Mouse (Mus musculus) megakaryocyte-erythroid progenitor cell, adult 5-6 weeks (primary cell): ENCODE data around the gene Elk3. TPM values are rescaled to one million over a fixed set of nuclear protein-coding genes. Genes with fewer than 3 reads are reported as not detected.

ENCODE experiments used
- ATAC-seq: replicated peaks from 2 replicates; pipeline ENCODE4 v1.8.0; 2016; ENCODE audit warnings: mild to moderate bottlenecking, inconsistent platforms; ENCODE audit not compliant: severe bottlenecking, poor library complexity, low FRiP score, low TSS enrichment
- total RNA-seq, 2 experiments: library from RNA; stranded (forward) in 1 of 2; stranded (reverse) in 1 of 2; fragments of 200-1000, 215-1000 nt in 1 of 2; fragments of >200 nt in 1 of 2; fragmentation: Nextera tagmentation in 1 of 2; gene quantifications; 2 replicates each; pipeline ENCODE4 v1.2.3; 2014 to 2017

Elk3 gene
- total RNA-seq, 2 experiments from 2014 or later = 7.2 to 8.9 TPM

DNA sequence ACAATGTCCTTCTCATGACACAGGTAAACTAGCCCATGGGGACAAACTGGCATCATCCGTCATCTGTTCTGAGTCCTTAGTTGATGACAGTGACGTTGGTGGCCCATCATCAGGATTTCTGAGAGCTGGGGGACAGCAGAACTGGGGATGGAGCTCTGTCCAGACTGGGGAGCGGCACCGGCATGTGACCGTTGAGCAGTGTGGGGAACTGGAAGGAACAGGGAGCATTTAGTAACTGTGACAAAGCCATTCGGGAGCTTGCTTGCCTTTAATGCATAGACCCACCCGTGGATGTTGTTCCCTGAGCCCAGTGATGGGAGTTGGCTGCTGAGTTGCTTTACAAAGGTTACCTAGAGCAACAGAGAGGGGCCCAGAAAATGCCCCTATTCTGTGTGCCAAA, 61.0 kb downstream of the Elk3 start:
- no peak for ATAC-seq

DNA sequence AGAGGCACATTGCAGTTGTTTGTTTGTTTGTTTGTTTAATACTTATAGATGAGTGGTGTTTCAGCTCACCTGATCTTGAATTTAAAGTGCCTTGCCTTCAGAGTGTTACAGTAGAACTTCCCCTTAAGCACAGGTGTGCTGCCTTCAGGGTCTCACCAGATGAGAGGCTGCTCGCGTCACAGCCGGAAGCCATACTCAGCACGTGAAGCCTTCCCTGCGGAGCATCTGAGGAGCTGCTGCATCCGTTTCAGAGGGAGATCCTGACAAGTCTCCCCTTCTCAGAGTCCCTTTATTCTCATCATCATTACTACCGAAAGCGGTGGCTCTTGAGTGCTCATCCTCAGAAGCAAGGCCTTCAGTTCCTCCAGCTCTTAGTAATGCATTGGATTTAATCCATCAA, 62.5 kb downstream of the Elk3 start:
- ATAC-seq = no peak

DNA sequence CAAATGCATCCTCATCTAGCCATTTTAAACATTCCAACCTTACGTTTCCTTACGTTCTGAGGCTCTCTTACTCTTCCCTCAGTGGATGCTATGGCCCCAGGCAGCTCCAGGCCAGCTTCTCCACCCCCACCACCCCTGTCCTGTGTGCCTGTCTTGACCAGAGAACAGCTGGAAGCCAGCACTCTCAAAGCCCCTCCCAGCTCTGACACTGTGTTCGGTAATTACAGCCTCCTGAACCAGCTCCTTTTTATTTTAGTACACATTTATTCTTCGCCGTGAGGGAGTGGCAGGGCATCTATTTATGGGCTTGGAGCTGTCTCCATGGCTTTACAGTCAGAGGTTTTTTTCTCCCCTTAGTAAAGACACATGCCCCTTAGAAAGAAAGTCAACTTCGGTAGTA, 63.0 kb downstream of the Elk3 start:
- no peak for ATAC-seq

DNA sequence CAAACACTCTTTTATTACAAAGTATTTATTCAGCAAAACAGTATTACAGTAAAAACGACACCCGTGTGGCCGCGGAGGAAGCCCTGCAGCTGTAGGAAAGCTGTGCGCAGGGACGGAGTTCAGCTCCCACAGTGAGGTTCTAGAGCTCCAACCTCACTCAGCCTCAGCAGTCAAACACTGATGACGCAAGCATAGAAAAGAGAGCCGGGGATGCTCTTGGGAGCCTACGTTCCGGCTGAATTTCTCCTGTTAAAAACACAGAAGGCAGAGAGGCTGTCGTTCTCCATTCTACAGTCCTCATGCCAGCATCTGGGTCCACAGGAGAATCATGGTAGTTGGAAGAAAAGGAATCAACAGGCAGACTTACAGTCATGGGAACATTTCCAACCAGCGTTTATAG, 63.5 kb downstream of the Elk3 start:
- no peak for ATAC-seq

- no peak for ATAC-seq
Observed at GRCm38 (mm10) chr10:93246185-93246920, 64.6 kb downstream of the Elk3 start.

GRCm38 (mm10) chr10:93244209-93244705, 66.7 kb downstream of the Elk3 start:
- ATAC-seq = no peak

- no peak for ATAC-seq
Observed at GRCm38 (mm10) chr10:93242861-93243260, 68.1 kb downstream of the Elk3 start.

- ATAC-seq = no peak
Observed at GRCm38 (mm10) chr10:93242208-93242607, 68.7 kb downstream of the Elk3 start.

DNA sequence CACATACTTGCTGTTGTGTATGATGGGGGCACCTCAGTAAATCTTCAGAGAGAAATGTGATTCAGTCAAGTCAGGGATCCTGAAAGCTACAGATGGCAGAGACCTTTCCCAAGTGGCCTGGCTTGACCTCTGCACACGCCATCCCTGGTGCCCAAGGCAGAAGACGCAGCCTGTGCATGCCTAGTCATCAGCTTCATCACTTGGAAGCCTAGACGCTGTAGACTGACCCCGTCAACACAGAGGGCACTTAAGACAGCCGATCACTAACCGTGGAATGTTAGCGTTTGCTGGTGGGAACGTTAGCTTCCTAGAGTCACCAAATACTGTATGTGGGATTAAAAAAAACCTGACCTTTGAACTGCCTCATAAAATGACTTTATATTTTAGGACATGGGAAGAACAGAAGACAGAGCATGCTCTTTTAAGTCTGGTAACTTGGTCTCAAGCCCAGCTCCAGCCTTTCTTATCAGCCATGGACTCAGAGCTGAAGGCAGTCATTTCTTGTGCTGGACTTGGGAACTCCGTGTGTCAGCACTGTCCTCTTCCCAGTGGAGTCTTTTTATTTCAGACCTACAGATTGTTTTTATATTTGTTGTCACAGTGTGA, 71.6 kb downstream of the Elk3 start:
- ATAC-seq = no peak

GRCm38 (mm10) chr10:93234692-93235091, 76.2 kb downstream of the Elk3 start:
- ATAC-seq = no peak

GRCm38 (mm10) chr10:93233665-93234194, 77.2 kb downstream of the Elk3 start:
- ATAC-seq = no peak

- ATAC-seq = no peak
Observed at GRCm38 (mm10) chr10:93231893-93232292, 79.0 kb downstream of the Elk3 start.

- ATAC-seq = no peak
Observed at GRCm38 (mm10) chr10:93231490-93231889, 79.4 kb downstream of the Elk3 start.

GRCm38 (mm10) chr10:93228401-93229007, 82.4 kb downstream of the Elk3 start:
- ATAC-seq = peak; percentile 74

DNA sequence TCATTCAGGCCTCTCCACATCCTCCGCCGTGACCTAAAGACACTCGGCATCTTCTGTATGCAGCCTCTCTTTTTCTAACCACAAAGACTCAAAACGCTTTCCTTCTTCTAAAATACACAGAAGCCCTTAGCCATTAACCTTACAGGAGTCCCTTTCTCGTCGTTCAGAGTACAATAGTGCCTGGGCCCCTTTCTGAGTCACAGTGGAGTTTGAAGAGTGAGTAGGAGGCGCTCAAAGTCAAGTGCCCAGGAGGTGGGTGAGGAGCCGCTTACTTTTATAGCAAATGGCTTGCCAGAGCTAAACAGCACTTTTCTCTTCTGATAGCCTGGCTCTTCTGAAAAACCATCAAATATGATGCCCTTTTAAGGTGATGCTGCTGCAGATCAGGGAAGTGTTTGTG, 83.0 kb downstream of the Elk3 start:
- no peak for ATAC-seq

GRCm38 (mm10) chr10:93225751-93226150, 85.2 kb downstream of the Elk3 start:
- peak; percentile 72; the same call in 1 of the 2 replicates for ATAC-seq

- ATAC-seq = 0 out of 2 replicates have a peak, but pooled peaks have one; percentile 14
Observed at GRCm38 (mm10) chr10:93215051-93215763, 95.7 kb downstream of the Elk3 start.

- ATAC-seq = no peak
Observed at GRCm38 (mm10) chr10:93214251-93214650, 96.7 kb downstream of the Elk3 start.

- 0 out of 2 replicates have a peak, but pooled peaks have one; percentile 22 for ATAC-seq
Observed at GRCm38 (mm10) chr10:93213339-93213738, 97.6 kb downstream of the Elk3 start.

DNA sequence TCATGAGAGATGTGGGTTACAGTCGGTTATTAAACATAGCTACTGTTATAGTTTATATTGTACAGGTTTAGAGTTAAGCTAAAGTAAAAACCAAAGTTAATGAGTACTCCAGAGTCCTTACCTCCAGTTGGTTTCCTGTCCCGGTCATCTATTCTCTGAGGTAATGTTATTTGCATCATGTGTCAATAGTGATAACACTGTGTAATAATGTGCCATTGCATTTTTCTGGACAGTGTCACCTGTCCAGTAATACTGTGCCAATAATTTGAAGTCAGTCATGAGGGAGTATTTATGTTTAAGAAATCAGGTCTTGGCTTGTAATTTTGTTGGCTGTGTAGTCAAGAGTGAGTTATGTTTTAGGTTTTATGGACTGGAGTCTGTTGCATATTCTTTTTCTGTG, 98.2 kb downstream of the Elk3 start:
- ATAC-seq = no peak
